Mouse (Mus musculus) cortical plate, adult 2 months (tissue): ENCODE results near the gene L3mbtl4. TPM values are rescaled to one million over a fixed set of nuclear protein-coding genes. Genes with fewer than 3 reads are reported as not detected.
"Not testable (repeated sequence)": the region's sequence is repeated elsewhere in the genome, so short reads cannot be mapped to it uniquely, and the experiment has no call there.

ENCODE experiments used
- H3K27ac ChIP-seq: fragments of 200-500 bp; 2 replicates; pipeline ENCODE4 v1.5.1; 2012; ENCODE audit warnings: low read length, control low read depth, inconsistent platforms; ENCODE audit not compliant: insufficient read depth
- H3K4me1 ChIP-seq: fragments of 200-500 bp; 2 replicates; pipeline ENCODE4 v1.6.1; 2011; ENCODE audit warnings: low read length; ENCODE audit not compliant: control insufficient read depth, insufficient read depth
- H3K4me3 ChIP-seq: fragments of 200-500 bp; 2 replicates; pipeline ENCODE4 v1.5.1; 2011; ENCODE audit warnings: mild to moderate bottlenecking, low read length, control low read depth; ENCODE audit not compliant: insufficient read depth
- CTCF ChIP-seq: fragments of 200-500 bp; IDR thresholded peaks from 2 replicates; pipeline ENCODE4 v1.5.1; 2011; ENCODE audit warnings: mild to moderate bottlenecking, control low read depth, low read length; ENCODE audit not compliant: insufficient read depth; ENCODE audit errors: extremely low read depth
- POLR2A ChIP-seq: fragments of 200-500 bp; IDR thresholded peaks from 2 replicates; pipeline ENCODE4 v1.6.1; 2011; ENCODE audit warnings: mild to moderate bottlenecking, low read length, control low read depth; ENCODE audit not compliant: insufficient read depth; ENCODE audit errors: extremely low read depth
- polyA plus RNA-seq: library from polyadenylated mRNA; depleted of rRNA; stranded (reverse); fragments of >200 nt; gene quantifications from 2 replicates; pipeline ENCODE4 v1.2.3, GENCODE M21; 2012

L3mbtl4 gene
- polyA plus RNA-seq, 1 experiment: 0.90 TPM

GRCm38 (mm10) chr17:68338917-68339553 is 65.4 kb downstream of the L3mbtl4 start:
- TF ChIP-seq CTCF (no peak), POLR2A (no peak)
- no peak overlapping the region for H3K27ac ChIP-seq
- H3K4me1 ChIP-seq: no peaks in the 10 kb centered on the region; the same call in 1 of the 2 replicates
- no peak overlapping the region for H3K4me3 ChIP-seq

- Histone ChIP-seq H3K4me3 (no peak overlapping the region), H3K27ac (no peak overlapping the region), H3K4me1 (no peaks in the 10 kb centered on the region)
- TF ChIP-seq POLR2A (no peak), CTCF (no peak)
Measured at GRCm38 (mm10) chr17:68357687-68358086, 84.1 kb downstream of the L3mbtl4 start.

DNA sequence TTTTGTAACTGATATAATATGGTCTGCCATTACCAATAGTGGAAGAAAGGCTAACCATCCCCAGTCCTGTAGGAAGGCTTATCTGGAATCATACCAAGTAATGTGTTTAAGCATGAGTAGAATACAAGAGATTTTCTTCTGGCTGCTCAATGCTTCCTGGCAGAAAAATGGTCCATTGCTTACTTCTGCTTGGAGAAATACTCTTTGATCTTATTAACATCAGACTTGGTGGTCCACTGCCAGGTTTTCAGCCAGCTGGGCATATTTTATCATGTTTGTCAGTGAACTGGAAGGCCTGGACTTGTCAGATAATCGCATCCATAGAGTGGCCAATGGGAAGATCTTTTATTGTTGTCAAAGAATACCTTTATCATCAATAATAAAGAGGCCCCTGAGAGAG is 97.5 kb downstream of the L3mbtl4 start:
- TF ChIP-seq POLR2A (no peak), CTCF (no peak)
- Histone ChIP-seq H3K27ac (no peak overlapping the region), H3K4me3 (no peak overlapping the region)

DNA sequence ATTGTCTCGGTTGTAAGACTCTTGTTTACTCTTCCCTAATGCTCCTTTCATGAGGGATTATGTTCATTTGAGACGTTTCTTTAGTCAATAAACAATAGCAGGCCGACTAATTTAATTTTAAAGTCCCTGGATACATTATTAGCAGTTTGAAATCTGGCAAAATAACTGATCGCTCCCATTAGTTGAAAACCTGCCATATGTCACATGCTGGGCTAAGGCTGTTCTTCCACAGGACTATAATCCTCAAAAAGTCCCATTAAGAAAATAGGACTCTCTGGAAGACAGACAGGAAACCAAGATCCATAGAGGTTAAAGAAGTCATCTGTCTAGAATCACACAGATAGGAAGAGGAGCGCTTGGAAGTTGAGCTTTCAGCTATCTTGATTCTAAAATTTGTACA is 114.9 kb downstream of the L3mbtl4 start:
- no peak overlapping the region for H3K4me3 ChIP-seq
- TF ChIP-seq POLR2A: no peak
- no peak for TF ChIP-seq CTCF
- no peak overlapping the region for H3K27ac ChIP-seq
- no peaks in the 10 kb centered on the region for H3K4me1 ChIP-seq

More for the DNA sequence above, 97.5 kb downstream of the L3mbtl4 start:
- no peaks in the 10 kb centered on the region for H3K4me1 ChIP-seq

DNA sequence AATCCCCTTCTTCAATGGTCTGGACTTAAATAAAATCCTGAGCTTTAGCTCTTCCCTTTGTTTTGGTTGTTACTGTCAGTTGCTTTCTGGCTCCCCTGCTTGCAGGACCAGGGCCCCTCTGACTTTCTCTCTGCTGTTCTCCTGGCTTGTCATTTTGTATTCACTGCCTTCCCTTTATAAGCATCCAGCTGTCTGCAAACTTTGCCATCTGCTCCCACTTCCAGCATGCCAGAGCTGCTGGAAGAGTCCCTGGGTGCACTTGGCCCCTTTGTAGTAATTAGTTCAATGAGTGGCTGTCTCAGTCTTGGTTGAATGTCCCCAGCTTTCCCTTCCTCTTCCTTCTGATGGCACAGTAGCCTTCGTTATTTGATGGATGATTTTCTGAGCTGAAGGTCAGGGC is 132.4 kb downstream of the L3mbtl4 start:
- Histone ChIP-seq H3K4me1 (no peaks in the 10 kb centered on the region), H3K27ac (no peak overlapping the region), H3K4me3 (no peak overlapping the region)
- TF ChIP-seq CTCF (no peak), POLR2A (no peak)

DNA sequence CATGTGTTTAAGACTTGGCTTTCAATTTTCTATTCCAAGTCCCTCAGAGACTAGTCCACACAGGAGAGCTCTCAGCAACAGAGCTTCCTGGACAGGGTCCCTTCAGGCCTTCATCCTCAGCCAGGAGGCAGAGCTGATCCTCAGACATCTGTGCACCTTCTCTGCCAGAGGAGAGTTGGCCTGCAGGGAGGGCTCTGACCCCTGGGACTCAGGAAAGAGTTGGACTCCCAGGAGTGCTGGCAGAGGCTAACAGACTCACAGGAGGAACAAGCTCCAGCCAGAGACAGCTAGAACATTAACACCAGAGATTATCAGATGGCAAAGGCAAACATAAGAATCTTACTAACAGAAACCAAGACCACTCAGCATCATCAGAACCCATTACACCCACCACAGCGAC is 133.5 kb downstream of the L3mbtl4 start:
- not testable (repeated sequence) for H3K4me1 ChIP-seq, H3K4me3 ChIP-seq, H3K27ac ChIP-seq

DNA sequence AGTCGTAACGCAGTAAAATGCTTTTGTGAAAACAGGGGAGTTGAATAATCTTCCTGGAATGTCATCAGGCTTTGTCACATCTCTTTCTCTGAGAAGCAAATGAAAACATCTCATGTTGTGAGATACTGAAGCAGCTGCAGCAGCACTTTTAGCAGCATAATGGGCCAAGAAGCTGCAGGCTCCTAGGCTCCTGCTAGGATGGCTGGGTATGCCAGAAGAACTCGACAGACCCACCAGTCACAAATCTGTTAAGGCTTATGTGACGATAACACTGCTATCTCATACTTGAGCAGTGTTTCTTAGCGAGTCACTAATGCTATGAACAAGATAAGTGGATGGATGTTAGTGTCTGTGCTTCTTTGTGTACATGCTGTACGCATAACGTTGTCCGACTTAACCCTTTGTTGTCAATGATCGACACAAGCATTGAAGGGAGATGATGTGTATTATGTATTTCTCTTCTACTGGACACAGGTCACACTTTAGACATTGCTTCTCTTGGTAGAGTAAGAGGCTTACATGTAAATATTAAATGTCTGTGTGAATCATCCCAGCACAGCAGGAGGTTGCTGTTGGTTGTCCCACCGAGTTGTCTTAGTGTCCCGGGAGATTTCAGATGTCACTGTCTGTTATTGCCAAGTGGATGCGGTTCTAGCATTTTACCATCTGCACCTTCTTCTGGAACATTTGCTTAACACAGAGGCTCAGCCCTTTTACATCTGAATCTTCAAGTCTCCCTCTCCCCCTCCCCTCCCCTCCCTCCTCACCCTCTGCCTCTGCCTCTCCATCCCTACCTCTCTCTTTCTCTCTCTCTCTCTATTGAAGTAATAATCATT is 149.3 kb downstream of the L3mbtl4 start:
- Histone ChIP-seq H3K4me3 (no peak overlapping the region), H3K27ac (no peak overlapping the region), H3K4me1 (no peaks in the 10 kb centered on the region)
- TF ChIP-seq CTCF: no peak
- TF ChIP-seq POLR2A: no peak

- Histone ChIP-seq H3K27ac (no peak overlapping the region), H3K4me1 (no peaks in the 10 kb centered on the region), H3K4me3 (no peak overlapping the region)
- TF ChIP-seq CTCF: no peak
- no peak for TF ChIP-seq POLR2A
Measured at GRCm38 (mm10) chr17:68433576-68433975, 160.0 kb downstream of the L3mbtl4 start.

DNA sequence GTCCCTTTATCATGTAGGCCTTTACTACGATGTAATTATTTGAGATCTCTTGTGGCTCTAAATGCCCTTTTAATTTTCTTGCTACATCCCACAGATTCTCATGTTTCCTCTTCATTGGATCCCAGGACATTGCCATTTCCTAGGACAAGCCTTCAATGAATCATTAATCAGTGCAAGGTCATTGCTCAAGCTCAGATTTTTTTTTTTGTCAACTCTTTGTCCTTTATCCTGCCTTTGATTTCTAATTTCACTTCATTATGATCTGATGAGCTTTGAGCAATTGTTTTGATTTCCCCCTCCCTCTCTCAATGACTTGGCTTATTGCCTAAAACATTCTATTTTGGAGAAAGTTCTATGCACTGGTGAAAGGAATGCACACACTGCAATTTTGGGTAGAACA is 177.3 kb downstream of the L3mbtl4 start:
- TF ChIP-seq POLR2A: no peak
- TF ChIP-seq CTCF: no peak
- Histone ChIP-seq H3K27ac (no peak overlapping the region), H3K4me1 (no peaks in the 10 kb centered on the region), H3K4me3 (no peak overlapping the region)

- TF ChIP-seq CTCF (no peak), POLR2A (no peak)
- H3K4me1 ChIP-seq: no peaks in the 10 kb centered on the region
Measured at GRCm38 (mm10) chr17:68461471-68461870, 187.9 kb downstream of the L3mbtl4 start.

More at GRCm38 (mm10) chr17:68461471-68461870, 187.9 kb downstream of the L3mbtl4 start:
- H3K27ac ChIP-seq: no peak overlapping the region
- no peak overlapping the region for H3K4me3 ChIP-seq
